Mouse (Mus musculus) CH12.LX (cell line): ENCODE measurements around the gene Sp7. TPM values are rescaled to one million over a fixed set of nuclear protein-coding genes. Genes with fewer than 3 reads are reported as not detected.

Source experiments
- DNase-seq: peaks from one replicate; pipeline ENCODE4 v3.0.0-alpha.2; 2013; ENCODE audit errors: extremely low read depth
- H3K27ac ChIP-seq: 2 replicates; pipeline ENCODE4 v1.5.1; 2012; ENCODE audit warnings: low read depth, mild to moderate bottlenecking, control low read depth, moderate library complexity; ENCODE audit not compliant: insufficient read depth
- H3K27me3 ChIP-seq: replicated peaks from 2 replicates; pipeline ENCODE3; 2012; ENCODE audit warnings: inconsistent platforms
- H3K36me3 ChIP-seq, 2 experiments: replicated peaks in 1 of 2; 2 replicates each; pipeline versions ENCODE3 to v1.6.1; 2012; ENCODE audit warnings: inconsistent platforms in 1 of 2, low read length in 1 of 2, mild to moderate bottlenecking in 1 of 2, mixed read lengths in 1 of 2, moderate library complexity in 1 of 2; ENCODE audit not compliant: control insufficient read depth in 1 of 2, insufficient read depth in 1 of 2
- H3K4me1 ChIP-seq, 2 experiments: 2 replicates each; pipeline ENCODE4 v1.6.1; 2012; ENCODE audit warnings: inconsistent platforms in 1 of 2, moderate library complexity in 1 of 2; ENCODE audit not compliant: insufficient read depth in 2 of 2, control insufficient read depth in 1 of 2
- H3K4me2 ChIP-seq: 2 replicates; pipeline ENCODE4 v1.6.1; 2012; ENCODE audit warnings: low read depth, mild to moderate bottlenecking, control low read depth; ENCODE audit not compliant: poor library complexity, insufficient read depth, severe bottlenecking
- H3K4me3 ChIP-seq, 3 experiments: fragments of 150-350 bp in 1 of 3; sonication (generic) in 1 of 3; replicated peaks in 1 of 3; 2 replicates each; pipeline versions ENCODE3 to v1.5.1; 2011 to 2012; ENCODE audit warnings: low read depth in 2 of 3, low read length in 2 of 3, mild to moderate bottlenecking in 2 of 3, moderate library complexity in 2 of 3, control low read depth in 1 of 3, improper control_type of control experiment in 1 of 3, inconsistent platforms in 1 of 3, mixed read lengths in 1 of 3; ENCODE audit not compliant: poor library complexity in 1 of 3
- H3K79me2 ChIP-seq: replicated peaks from 2 replicates; pipeline ENCODE4 v1.6.1; 2012; ENCODE audit warnings: mild to moderate bottlenecking, moderate library complexity; ENCODE audit not compliant: control insufficient read depth, poor library complexity, insufficient read depth, severe bottlenecking; ENCODE audit errors: extremely low read depth
- H3K9ac ChIP-seq: 2 replicates; pipeline ENCODE4 v1.6.1; 2012; ENCODE audit warnings: low read depth, mild to moderate bottlenecking, control low read depth, moderate library complexity; ENCODE audit not compliant: insufficient read depth
- H3K9me3 ChIP-seq: replicated peaks from 2 replicates; pipeline ENCODE3; 2012; ENCODE audit warnings: low read length, inconsistent platforms, mixed read lengths
- CHD1 ChIP-seq: IDR thresholded peaks from 2 replicates; pipeline ENCODE4 v1.6.1; 2012; ENCODE audit warnings: low read depth, low read length, improper control_type of control experiment, inconsistent platforms
- CHD2 ChIP-seq: IDR thresholded peaks from 2 replicates; pipeline ENCODE4 v1.6.1; 2011; ENCODE audit warnings: low read length, improper control_type of control experiment
- CTCF ChIP-seq, 2 experiments: IDR thresholded peaks in 1 of 2; conservative IDR thresholded peaks in 1 of 2; 2 replicates each; pipeline ENCODE4 v1.5.1; 2011 to 2012; ENCODE audit warnings: low read depth in 2 of 2, low read length in 2 of 2, improper control_type of control experiment in 1 of 2, inconsistent platforms in 1 of 2, mild to moderate bottlenecking in 1 of 2, moderate library complexity in 1 of 2
- E2F4 ChIP-seq: IDR thresholded peaks from 2 replicates; pipeline ENCODE4 v1.6.1; 2011; ENCODE audit warnings: low read depth, low read length, improper control_type of control experiment; ENCODE audit not compliant: insufficient replicate concordance
- ELF1 ChIP-seq: IDR thresholded peaks from 2 replicates; pipeline ENCODE4 v1.6.1; 2014; ENCODE audit warnings: low read depth, mild to moderate bottlenecking, inconsistent platforms, low read length, improper control_type of control experiment
- GABPA ChIP-seq: IDR thresholded peaks from 2 replicates; pipeline ENCODE4 v1.6.1; 2012; ENCODE audit warnings: low read depth, low read length, improper control_type of control experiment, inconsistent platforms; ENCODE audit not compliant: insufficient replicate concordance
- HCFC1 ChIP-seq: IDR thresholded peaks from 2 replicates; pipeline ENCODE4 v1.6.1; 2012; ENCODE audit warnings: low read depth, mild to moderate bottlenecking, inconsistent platforms, low read length, improper control_type of control experiment
- IRF4 ChIP-seq: IDR thresholded peaks from 2 replicates; pipeline ENCODE4 v1.6.1; 2014; ENCODE audit warnings: low read depth, mild to moderate bottlenecking, inconsistent platforms, low read length, improper control_type of control experiment
- KAT2A ChIP-seq: IDR thresholded peaks from 2 replicates; pipeline ENCODE4 v1.6.1; 2012; ENCODE audit warnings: low read length, improper control_type of control experiment, inconsistent platforms; ENCODE audit not compliant: insufficient replicate concordance
- MAFK ChIP-seq: IDR thresholded peaks from 2 replicates; pipeline ENCODE4 v1.6.1; 2011; ENCODE audit warnings: low read length, improper control_type of control experiment; ENCODE audit not compliant: insufficient replicate concordance
- MAX ChIP-seq: IDR thresholded peaks from 2 replicates; pipeline ENCODE4 v1.6.1; 2011; ENCODE audit warnings: low read length, improper control_type of control experiment
- MAZ ChIP-seq: IDR thresholded peaks from 2 replicates; pipeline ENCODE4 v1.6.1; 2012; ENCODE audit warnings: low read depth, mild to moderate bottlenecking, inconsistent platforms, low read length, improper control_type of control experiment, moderate library complexity
- MEF2A ChIP-seq: IDR thresholded peaks from 2 replicates; pipeline ENCODE4 v1.6.1; 2014; ENCODE audit warnings: low read depth, mild to moderate bottlenecking, inconsistent platforms, low read length, improper control_type of control experiment, borderline replicate concordance
- MXI1 ChIP-seq: IDR thresholded peaks from 2 replicates; pipeline ENCODE4 v1.6.1; 2011; ENCODE audit warnings: mild to moderate bottlenecking, low read depth, low read length, improper control_type of control experiment
- NELFE ChIP-seq: IDR thresholded peaks from 2 replicates; pipeline ENCODE4 v1.6.1; 2011; ENCODE audit warnings: low read depth, low read length, improper control_type of control experiment
- PAX5 ChIP-seq: IDR thresholded peaks from 2 replicates; pipeline ENCODE4 v1.6.1; 2012; ENCODE audit warnings: low read length, inconsistent platforms, mixed read lengths
- POLR2A ChIP-seq: IDR thresholded peaks from 2 replicates; pipeline ENCODE4 v1.6.1; 2011; ENCODE audit warnings: low read depth, mild to moderate bottlenecking, improper control_type of control experiment, low read length
- POLR2AphosphoS2 ChIP-seq: IDR thresholded peaks from 2 replicates; pipeline ENCODE4 v1.6.1; 2011; ENCODE audit warnings: low read depth, low read length, improper control_type of control experiment
- RAD21 ChIP-seq: IDR thresholded peaks from 2 replicates; pipeline ENCODE4 v1.6.1; 2011; ENCODE audit warnings: low read depth, mild to moderate bottlenecking, low read length, improper control_type of control experiment, moderate library complexity
- SIN3A ChIP-seq: IDR thresholded peaks from 2 replicates; pipeline ENCODE4 v1.6.1; 2012; ENCODE audit warnings: low read length, improper control_type of control experiment, inconsistent platforms
- SMC3 ChIP-seq: IDR thresholded peaks from 2 replicates; pipeline ENCODE4 v1.6.1; 2011; ENCODE audit warnings: low read depth, low read length, improper control_type of control experiment
- TBP ChIP-seq: conservative IDR thresholded peaks from 2 replicates; pipeline ENCODE4 v1.6.1; 2011; ENCODE audit warnings: low read depth, low read length, improper control_type of control experiment
- TCF12 ChIP-seq: IDR thresholded peaks from 2 replicates; pipeline ENCODE4 v1.6.1; 2014; ENCODE audit warnings: low read depth, mild to moderate bottlenecking, inconsistent platforms, low read length, improper control_type of control experiment
- USF2 ChIP-seq: conservative IDR thresholded peaks from 2 replicates; pipeline ENCODE4 v1.6.1; 2011; ENCODE audit warnings: low read depth, low read length, improper control_type of control experiment
- ZC3H11A ChIP-seq: IDR thresholded peaks from 2 replicates; pipeline ENCODE4 v1.6.1; 2012; ENCODE audit warnings: low read depth, mild to moderate bottlenecking, inconsistent platforms, low read length, improper control_type of control experiment
- ZNF384 ChIP-seq: IDR thresholded peaks from 2 replicates; pipeline ENCODE4 v1.6.1; 2012; ENCODE audit warnings: low read depth, low read length, improper control_type of control experiment, inconsistent platforms
- dilution Hi-C: fragments of 300-500 bp; cut with MboI; formaldehyde crosslinking; loops from 2 replicates; pipeline ENCODE4 v1.14.3; 2020; ENCODE audit warnings: low sequenced_read_pairs; ENCODE audit not compliant: extremely low pct_unique_long_range_greater_than_20kb, extremely low pct_ligation_motif_present
- in situ Hi-C: fragments of 300-500 bp; cut with MboI; formaldehyde crosslinking; loops from 3 replicates; pipeline ENCODE4 v1.14.3; 2019; ENCODE audit warnings: low sequenced_read_pairs, low pct_ligation_motif_present, low pct_unique_long_range_greater_than_20kb, mixed read lengths
- polyA plus RNA-seq: library from polyadenylated mRNA; unstranded; fragments of >175 nt; gene quantifications from 2 replicates; pipeline ENCODE4 v1.2.1, GENCODE M21; 2012; ENCODE audit warnings: low read depth; ENCODE audit not compliant: insufficient read length
- total RNA-seq, 2 experiments: library from RNA; depleted of rRNA; stranded (reverse); fragments of 300-350 nt in 1 of 2; fragments of >200 nt in 1 of 2; gene quantifications; 2 replicates each; pipeline ENCODE4 v1.2.3; 2012 to 2014

Sp7 gene
- total and polyA plus RNA-seq, 3 experiments: not detected

DNA sequence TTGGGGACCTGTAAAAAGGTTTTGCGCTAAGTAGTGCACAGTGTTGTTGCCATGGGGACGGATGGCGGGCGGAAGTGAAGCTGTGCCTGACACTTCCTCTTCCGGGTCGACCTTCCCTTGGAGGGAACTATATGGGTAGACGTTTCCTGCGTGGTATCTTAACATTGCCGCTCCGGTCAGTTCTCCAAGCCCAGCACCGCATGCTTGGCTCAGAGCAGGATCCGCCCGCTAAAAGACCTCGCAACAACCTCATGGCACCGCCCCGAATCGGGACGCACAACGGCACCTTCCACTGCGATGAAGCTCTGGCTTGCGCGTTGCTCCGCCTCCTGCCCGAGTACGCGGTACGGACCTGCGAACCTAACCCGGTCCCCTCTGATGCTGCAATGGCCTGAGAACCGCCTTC is 35.4 kb downstream of the Sp7 start, which contains the start of gene Myg1 (continued):
- no peak for TF ChIP-seq SMC3
- TF ChIP-seq KAT2A: peak; percentile 94
- TF ChIP-seq TBP: peak; percentile 80
- TF ChIP-seq ZNF384: no peak
- TF ChIP-seq HCFC1: peak; percentile 92
- no peak; the same call in 1 of the 2 replicates for TF ChIP-seq MAX
- TF ChIP-seq CTCF (conservative IDR thresholded peaks at IDR 0.05 in 1 of 2, IDR thresholded peaks at IDR 0.05 in 1 of 2; ENCODE audit: low read depth in 2 of 2, low read length in 2 of 2): no peak
- peak; percentile 96 for TF ChIP-seq POLR2AphosphoS2
- TF ChIP-seq USF2: no peak
- TF ChIP-seq NELFE: peak; percentile 95
- TF ChIP-seq MXI1: peak; percentile 96

DNA sequence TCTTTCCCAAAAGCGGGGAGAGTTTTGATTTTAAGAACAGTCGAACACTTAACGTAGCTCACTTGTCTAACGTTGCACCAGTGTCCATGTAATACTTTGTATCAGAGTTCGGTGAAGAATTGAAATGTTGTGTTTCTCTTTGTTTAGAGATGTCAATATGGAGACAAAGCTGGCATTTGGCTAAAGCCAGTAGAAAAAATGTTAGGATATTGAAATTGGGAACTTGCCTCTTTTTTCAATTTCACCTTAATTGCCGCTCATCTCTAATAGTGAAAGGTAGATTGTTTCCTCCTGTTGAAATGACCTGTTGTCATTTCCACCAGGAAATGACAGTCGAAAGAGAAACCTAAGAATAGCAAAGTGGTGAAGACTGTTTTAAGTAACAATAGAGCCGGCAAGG is 40.1 kb downstream of the Sp7 start:
- TF ChIP-seq PAX5: no peak
- TF ChIP-seq CTCF (conservative IDR thresholded peaks at IDR 0.05 in 1 of 2, IDR thresholded peaks at IDR 0.05 in 1 of 2; ENCODE audit: low read depth in 2 of 2, low read length in 2 of 2): no peak
- TF ChIP-seq SMC3: no peak
- no peak for TF ChIP-seq NELFE
- TF ChIP-seq TCF12: no peak
- peak; percentile 74 for TF ChIP-seq CHD1
- peak; percentile 64; the same call in 1 of the 2 replicates for TF ChIP-seq SIN3A
- TF ChIP-seq MXI1: peak; percentile 34; the same call in 1 of the 2 replicates
- TF ChIP-seq CHD2: no peak
- no peak for TF ChIP-seq MAX
- TF ChIP-seq RAD21: no peak
- no peak for TF ChIP-seq MAFK
- TF ChIP-seq, all 38 proteins: peak for 3
- in situ Hi-C loops (no loop called here), dilution Hi-C loops (no loop called here)
- no peak overlapping the region for H3K27ac ChIP-seq
- peaks cover 36 to 68% of the 10 kb centered on the region in 2 experiments for H3K36me3 ChIP-seq
- H3K9me3 ChIP-seq: no peaks in the 10 kb centered on the region
- H3K4me1 ChIP-seq: peaks cover 4 to 25% of the 10 kb centered on the region in 2 experiments; a peak in 3 of 4 replicates
- H3K4me2 ChIP-seq: peak overlapping the region; percentile 65
- peaks cover 15% of the 10 kb centered on the region for H3K79me2 ChIP-seq
- no peak for DNase-seq
- H3K9ac ChIP-seq: peak overlapping the region; percentile 91
- H3K27me3 ChIP-seq: no peaks in the 10 kb centered on the region
- H3K4me3 ChIP-seq: peak overlapping the region; percentile 72 to 98 (median 97)

DNA sequence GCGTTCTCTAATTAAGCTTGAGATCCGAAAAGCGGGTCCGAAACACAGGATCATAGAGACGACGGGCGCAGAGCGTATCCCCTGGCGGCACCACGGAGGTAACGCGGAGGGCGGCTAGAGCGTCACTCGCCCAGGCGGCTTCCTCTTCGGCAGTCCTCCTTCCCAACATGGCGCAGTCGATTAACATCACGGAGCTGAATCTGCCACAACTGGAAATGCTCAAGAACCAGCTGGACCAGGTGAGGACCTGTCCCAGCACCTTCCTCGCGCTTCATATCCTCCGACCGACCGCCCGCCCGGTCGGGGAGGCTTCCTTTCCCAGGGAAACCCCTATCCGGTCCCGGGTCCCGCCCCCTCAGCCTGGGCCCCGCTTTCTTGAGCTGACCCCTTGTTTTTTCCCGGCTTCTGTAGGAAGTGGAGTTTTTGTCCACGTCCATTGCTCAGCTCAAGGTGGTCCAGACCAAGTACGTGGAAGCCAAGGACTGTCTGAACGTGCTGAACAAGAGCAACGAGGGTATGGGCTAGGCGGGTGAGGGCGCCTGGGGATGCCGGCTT is 40.9 kb downstream of the Sp7 start, which contains the start of gene Pfdn5:
TSS of gene Pfdn5 (plus strand) at position 95 of the 555 bp plus-strand sequence.
- DNase-seq: peak; percentile 81
- H3K27ac ChIP-seq: peak within 1 kb of the TSS; percentile 52
- H3K4me1 ChIP-seq: peaks cover 4 to 21% of the 10 kb centered on the region in 2 experiments; a peak in 3 of 4 replicates
- H3K9ac ChIP-seq: peak within 1 kb of the TSS; percentile 91
- dilution Hi-C loops: no loop called here
- H3K79me2 ChIP-seq: peaks cover 14% of the 10 kb centered on the region; the same call in 1 of the 2 replicates
- H3K9me3 ChIP-seq: no peaks in the 10 kb centered on the region
- peak within 1 kb of the TSS; percentile 72 to 98 (median 97) for H3K4me3 ChIP-seq
- H3K36me3 ChIP-seq: peaks cover 39 to 71% of the 10 kb centered on the region in 2 experiments
- no peaks in the 10 kb centered on the region for H3K27me3 ChIP-seq
- H3K4me2 ChIP-seq: peak within 1 kb of the TSS; percentile 65
- in situ Hi-C loops: no loop called here
- TF ChIP-seq ELF1: peak; percentile 84
- peak; percentile 48; the same call in 1 of the 2 replicates for TF ChIP-seq MEF2A
- TF ChIP-seq CTCF (conservative IDR thresholded peaks at IDR 0.05 in 1 of 2, IDR thresholded peaks at IDR 0.05 in 1 of 2; ENCODE audit: low read depth in 2 of 2, low read length in 2 of 2): 0 out of 4 replicates have a peak, but pooled peaks of 1 of the 2 experiments have one; percentile 18
- TF ChIP-seq MAX: peak; percentile 40; the same call in 1 of the 2 replicates
- TF ChIP-seq POLR2A: peak; percentile 67
- peak; percentile 92 for TF ChIP-seq TBP
- 0 out of 2 replicates have a peak, but pooled peaks have one; percentile 70 for TF ChIP-seq KAT2A
- TF ChIP-seq IRF4: peak; percentile 70; the same call in 1 of the 2 replicates
- TF ChIP-seq HCFC1: peak; percentile 87
- TF ChIP-seq SIN3A: peak; percentile 93
- TF ChIP-seq POLR2AphosphoS2: no peak
- no peak for TF ChIP-seq ZC3H11A
- no peak for TF ChIP-seq CHD1
- 0 out of 2 replicates have a peak, but pooled peaks have one; percentile 60 for TF ChIP-seq MXI1
- peak; percentile 71 for TF ChIP-seq GABPA
- no peak for TF ChIP-seq MAZ
- peak; percentile 96 for TF ChIP-seq TCF12
- TF ChIP-seq PAX5: no peak
- peak; percentile 37; the same call in 1 of the 2 replicates for TF ChIP-seq E2F4
